Mouse (Mus musculus): ENCODE data around the gene Kbtbd4. TPM values are rescaled to one million over a fixed set of nuclear protein-coding genes. Genes with fewer than 3 reads are reported as not detected.

The Kbtbd4 gene
- polyA plus RNA-seq, 1 experiment: 11.9 TPM

- Histone ChIP-seq H3K36me3 (ENCODE audit: control insufficient read depth, insufficient read depth) (peaks cover 18% of the 10 kb centered on the region), H3ac (ENCODE audit: control insufficient read depth, insufficient read length) (no peak overlapping the region), H3K27me3 (ENCODE audit: control insufficient read depth, insufficient read depth, insufficient read length) (no peaks in the 10 kb centered on the region), H3K4me2 (ENCODE audit: low read depth) (peak overlapping the region; percentile 97), H3K4me3 (no peak overlapping the region), H3K79me2 (ENCODE audit: control insufficient read depth, insufficient read depth) (peaks cover 43% of the 10 kb centered on the region)
- TF ChIP-seq POLR2AphosphoS2 (IDR thresholded peaks at IDR 0.05; ENCODE audit: insufficient read length, low read depth): no peak
- no peak for TF ChIP-seq TCF3 (IDR thresholded peaks at IDR 0.05; ENCODE audit: insufficient read length, low read depth)
- TF ChIP-seq USF1 (IDR thresholded peaks at IDR 0.05; ENCODE audit: low read depth): no peak
- TF ChIP-seq REST (IDR thresholded peaks at IDR 0.05; ENCODE audit: insufficient read depth, insufficient read length): no peak
- no peak for TF ChIP-seq SRF (IDR thresholded peaks at IDR 0.05; ENCODE audit: control insufficient read depth, insufficient read length, low read depth)
- TF ChIP-seq MAX (IDR thresholded peaks at IDR 0.05; ENCODE audit: low read depth): no peak
- TF ChIP-seq MYOD1 (IDR thresholded peaks at IDR 0.05; ENCODE audit: control insufficient read depth in 1 of 3, insufficient read length in 2 of 3, low read depth in 2 of 3): no peak
- TF ChIP-seq CEBPB (IDR thresholded peaks at IDR 0.05; ENCODE audit: insufficient read depth, poor library complexity, severe bottlenecking): no peak
- TF ChIP-seq MYOG (IDR thresholded peaks at IDR 0.05; ENCODE audit: control insufficient read depth in 1 of 3, insufficient read depth in 1 of 3, insufficient read length in 2 of 3, low read depth in 2 of 3): no peak
- TF ChIP-seq E2F4 (IDR thresholded peaks at IDR 0.05; ENCODE audit: insufficient read depth): no peak
- no peak for TF ChIP-seq POLR2A (IDR thresholded peaks at IDR 0.05; ENCODE audit: insufficient read length, low read depth)
- no peak for TF ChIP-seq TCF12 (IDR thresholded peaks at IDR 0.05; ENCODE audit: insufficient read depth, poor library complexity, severe bottlenecking)
Measured at GRCm38 (mm10) chr2:90915516-90915915, 11.0 kb downstream of the Kbtbd4 start.

GRCm38 (mm10) chr2:90916560-90917232 lies 12.2 kb downstream of the Kbtbd4 start:
- no peaks in the 10 kb centered on the region for H3K27me3 ChIP-seq (ENCODE audit: control insufficient read depth, insufficient read depth, insufficient read length)
- H3K4me3 ChIP-seq: peak overlapping the region; percentile 78
- H3K79me2 ChIP-seq (ENCODE audit: control insufficient read depth, insufficient read depth): peaks cover 43% of the 10 kb centered on the region
- H3K36me3 ChIP-seq (ENCODE audit: control insufficient read depth, insufficient read depth): peaks cover 7% of the 10 kb centered on the region
- TF ChIP-seq MAX (IDR thresholded peaks at IDR 0.05; ENCODE audit: low read depth) (no peak), SRF (IDR thresholded peaks at IDR 0.05; ENCODE audit: control insufficient read depth, insufficient read length, low read depth) (no peak), USF1 (IDR thresholded peaks at IDR 0.05; ENCODE audit: low read depth) (no peak), REST (IDR thresholded peaks at IDR 0.05; ENCODE audit: insufficient read depth, insufficient read length) (no peak), POLR2AphosphoS2 (IDR thresholded peaks at IDR 0.05; ENCODE audit: insufficient read length, low read depth) (no peak), E2F4 (IDR thresholded peaks at IDR 0.05; ENCODE audit: insufficient read depth) (no peak)
- peak overlapping the region; percentile 76 for H3ac ChIP-seq (ENCODE audit: control insufficient read depth, insufficient read length)
- peak overlapping the region; percentile 97 for H3K4me2 ChIP-seq (ENCODE audit: low read depth)

DNA sequence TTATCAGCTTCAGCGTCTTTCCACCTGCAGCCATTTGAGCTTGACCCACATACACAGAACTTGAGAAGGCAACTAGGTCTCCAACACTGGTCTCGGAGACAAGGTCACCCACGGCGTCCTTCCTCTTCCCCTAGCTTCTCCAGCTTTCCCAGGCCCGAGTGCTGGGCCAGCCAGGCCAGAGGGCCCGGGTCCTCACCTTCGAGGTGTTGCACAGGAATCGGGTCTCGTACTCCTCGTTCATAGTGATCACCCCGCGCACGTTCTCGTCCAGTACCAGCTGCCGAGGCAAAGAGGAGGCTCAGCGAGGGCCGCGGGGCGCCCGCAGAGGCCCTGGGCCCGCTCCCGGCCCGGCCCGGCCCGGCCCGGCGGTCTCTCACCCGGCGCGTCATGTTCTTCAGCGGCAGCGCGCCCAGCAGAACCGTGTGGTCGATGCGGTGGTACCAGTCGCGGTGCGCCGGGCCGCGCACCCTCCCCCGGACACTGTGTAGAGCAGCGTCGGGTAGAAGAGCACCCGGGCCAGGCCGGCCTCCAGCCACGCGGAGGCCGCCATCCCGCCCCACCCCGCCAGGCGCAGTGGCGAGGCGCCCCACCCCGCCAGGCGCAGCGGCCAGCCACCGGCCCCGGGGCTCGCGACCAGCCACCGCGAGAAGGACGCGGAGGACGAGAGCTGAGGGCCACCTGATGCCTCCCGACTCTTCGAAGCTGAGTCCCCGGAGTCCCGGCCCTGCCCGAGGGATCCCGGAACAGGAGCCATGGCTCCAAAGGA lies 12.9 kb downstream of the Kbtbd4 start:
- TF ChIP-seq TCF3 (IDR thresholded peaks at IDR 0.05; ENCODE audit: insufficient read length, low read depth) (no peak), MYOG (IDR thresholded peaks at IDR 0.05; ENCODE audit: control insufficient read depth in 1 of 3, insufficient read depth in 1 of 3, insufficient read length in 2 of 3, low read depth in 2 of 3) (no peak), CEBPB (IDR thresholded peaks at IDR 0.05; ENCODE audit: insufficient read depth, poor library complexity, severe bottlenecking) (no peak), REST (IDR thresholded peaks at IDR 0.05; ENCODE audit: insufficient read depth, insufficient read length) (no peak), USF1 (IDR thresholded peaks at IDR 0.05; ENCODE audit: low read depth) (no peak), E2F4 (IDR thresholded peaks at IDR 0.05; ENCODE audit: insufficient read depth) (no peak), MAX (IDR thresholded peaks at IDR 0.05; ENCODE audit: low read depth) (no peak), TCF12 (IDR thresholded peaks at IDR 0.05; ENCODE audit: insufficient read depth, poor library complexity, severe bottlenecking) (no peak), POLR2AphosphoS2 (IDR thresholded peaks at IDR 0.05; ENCODE audit: insufficient read length, low read depth) (peak; percentile 23), POLR2A (IDR thresholded peaks at IDR 0.05; ENCODE audit: insufficient read length, low read depth) (peak; percentile 80), SRF (IDR thresholded peaks at IDR 0.05; ENCODE audit: control insufficient read depth, insufficient read length, low read depth) (no peak), MYOD1 (IDR thresholded peaks at IDR 0.05; ENCODE audit: control insufficient read depth in 1 of 3, insufficient read length in 2 of 3, low read depth in 2 of 3) (peak in 1 of 3 experiments; percentile 32)
- Histone ChIP-seq H3K27me3 (ENCODE audit: control insufficient read depth, insufficient read depth, insufficient read length) (no peaks in the 10 kb centered on the region), H3K79me2 (ENCODE audit: control insufficient read depth, insufficient read depth) (peaks cover 43% of the 10 kb centered on the region), H3K4me3 (peak overlapping the region; percentile 78), H3K36me3 (ENCODE audit: control insufficient read depth, insufficient read depth) (peaks cover 5% of the 10 kb centered on the region), H3K4me2 (ENCODE audit: low read depth) (peak overlapping the region; percentile 97), H3ac (ENCODE audit: control insufficient read depth, insufficient read length) (peak overlapping the region; percentile 76)

DNA sequence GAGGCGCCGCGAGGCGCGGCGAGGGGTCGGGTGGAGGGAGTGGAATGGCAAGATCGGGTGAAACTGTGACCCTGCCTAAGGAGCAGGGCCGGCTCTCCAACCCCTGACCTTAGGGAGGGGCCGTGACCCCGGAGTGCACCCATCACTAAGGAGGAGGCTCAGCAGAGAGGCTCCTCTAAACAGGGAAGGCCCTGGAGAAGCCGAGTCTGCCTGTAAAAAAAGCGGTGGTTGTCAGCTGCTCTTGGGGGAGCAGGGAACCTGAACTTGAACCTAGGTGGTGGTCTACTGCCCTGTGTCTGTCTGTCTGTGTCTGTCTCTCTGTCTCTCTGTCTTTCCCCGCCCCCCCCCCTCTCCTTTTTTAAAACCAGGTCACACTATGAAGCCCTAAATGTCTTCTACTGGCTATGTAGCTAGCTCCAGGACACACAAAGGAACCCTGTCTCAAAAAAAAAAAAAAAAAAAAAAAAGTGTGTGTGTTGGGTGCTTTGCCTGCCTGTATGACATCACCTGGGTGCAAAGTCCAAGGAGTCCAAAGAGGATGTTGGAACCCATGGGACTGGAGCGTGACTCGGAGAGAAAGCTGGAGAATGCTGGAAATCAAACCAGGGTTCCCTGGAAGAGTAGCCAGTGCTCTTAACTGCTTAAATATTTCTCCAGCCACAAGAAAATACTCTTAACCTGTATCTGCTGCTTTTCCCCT lies 13.6 kb downstream of the Kbtbd4 start:
- Histone ChIP-seq H3K79me2 (ENCODE audit: control insufficient read depth, insufficient read depth) (peaks cover 37% of the 10 kb centered on the region), H3ac (ENCODE audit: control insufficient read depth, insufficient read length) (peak overlapping the region; percentile 76), H3K27me3 (ENCODE audit: control insufficient read depth, insufficient read depth, insufficient read length) (no peaks in the 10 kb centered on the region), H3K4me2 (ENCODE audit: low read depth) (peak overlapping the region; percentile 92), H3K36me3 (ENCODE audit: control insufficient read depth, insufficient read depth) (peaks cover 3% of the 10 kb centered on the region), H3K4me3 (peak overlapping the region; percentile 78)
- TF ChIP-seq E2F4 (IDR thresholded peaks at IDR 0.05; ENCODE audit: insufficient read depth): no peak
- no peak for TF ChIP-seq POLR2AphosphoS2 (IDR thresholded peaks at IDR 0.05; ENCODE audit: insufficient read length, low read depth)
- TF ChIP-seq MYOD1 (IDR thresholded peaks at IDR 0.05; ENCODE audit: control insufficient read depth in 1 of 3, insufficient read length in 2 of 3, low read depth in 2 of 3): no peak
- TF ChIP-seq MYOG (IDR thresholded peaks at IDR 0.05; ENCODE audit: control insufficient read depth in 1 of 3, insufficient read depth in 1 of 3, insufficient read length in 2 of 3, low read depth in 2 of 3): no peak
- no peak for TF ChIP-seq CEBPB (IDR thresholded peaks at IDR 0.05; ENCODE audit: insufficient read depth, poor library complexity, severe bottlenecking)
- TF ChIP-seq TCF3 (IDR thresholded peaks at IDR 0.05; ENCODE audit: insufficient read length, low read depth): no peak
- TF ChIP-seq MAX (IDR thresholded peaks at IDR 0.05; ENCODE audit: low read depth): no peak
- no peak for TF ChIP-seq SRF (IDR thresholded peaks at IDR 0.05; ENCODE audit: control insufficient read depth, insufficient read length, low read depth)
- TF ChIP-seq POLR2A (IDR thresholded peaks at IDR 0.05; ENCODE audit: insufficient read length, low read depth): no peak
- no peak for TF ChIP-seq REST (IDR thresholded peaks at IDR 0.05; ENCODE audit: insufficient read depth, insufficient read length)
- no peak for TF ChIP-seq TCF12 (IDR thresholded peaks at IDR 0.05; ENCODE audit: insufficient read depth, poor library complexity, severe bottlenecking)

All from myocyte (in vitro differentiated cells).